Mouse (Mus musculus): ENCODE results near the gene Prp2.
"Not testable (repeated sequence)": the region's sequence is repeated elsewhere in the genome, so short reads cannot be mapped to it uniquely, and the experiment has no call there.

Gene Prp2

GRCm38 (mm10) chr6:132595613-132596012 lies at the start of gene Prp2:
Prp2 (plus strand) TSS chr6:132595913.
- not testable (repeated sequence) for DNase-seq

GRCm38 (mm10) chr6:132569509-132569908 lies 26.2 kb upstream of the Prp2 start, which contains the start of gene Prh1:
Prh1 (plus strand) TSS chr6:132569809.
- not testable (repeated sequence) for DNase-seq

GRCm38 (mm10) chr6:132649399-132649798 lies 53.7 kb downstream of the Prp2 start:
- no peak for DNase-seq
